Mouse (Mus musculus): ENCODE data around the gene Spata9.

- TF ChIP-seq CTCF (IDR thresholded peaks at IDR 0.05; ENCODE audit: extremely low read depth, insufficient read depth, insufficient read length, insufficient replicate concordance) (no peak), POLR2A (IDR thresholded peaks at IDR 0.05; ENCODE audit: low read depth, low read length) (no peak)
Measured at GRCm38 (mm10) chr13:75944044-75944820, 22.7 kb upstream of the Spata9 start.
